Mouse (Mus musculus) erythroblast, adult 5-6 weeks (primary cell): Measurements from ENCODE around the gene Cass4. TPM values are rescaled to one million over a fixed set of nuclear protein-coding genes. Genes with fewer than 3 reads are reported as not detected.
A peak's percentile ranks its signal among the peaks of the same experiment; 100 is the strongest.

Source experiments
- ATAC-seq: replicated peaks from 2 replicates; pipeline ENCODE4 v1.8.0; 2016; ENCODE audit warnings: moderate number of reproducible peaks, mild to moderate bottlenecking, moderate TSS enrichment, inconsistent platforms; ENCODE audit not compliant: poor library complexity, low FRiP score, severe bottlenecking
- total RNA-seq, 2 experiments: library from RNA; stranded (forward) in 1 of 2; stranded (reverse) in 1 of 2; fragments of 150-400 nt in 1 of 2; fragments of 200-764, 138-1000 nt in 1 of 2; gene quantifications; 2 replicates each; pipeline versions ENCODE4 v1.2.3 to v1.2.4; 2015 to 2017; ENCODE audit warnings: low replicate concordance in 2 of 2

Gene Cass4
- total RNA-seq, 2 experiments from 2014 or later: 1.3 to 2.5 TPM

GRCm38 (mm10) chr2:172381341-172381740, 12.3 kb upstream of the Cass4 start:
- ATAC-seq: no peak

DNA sequence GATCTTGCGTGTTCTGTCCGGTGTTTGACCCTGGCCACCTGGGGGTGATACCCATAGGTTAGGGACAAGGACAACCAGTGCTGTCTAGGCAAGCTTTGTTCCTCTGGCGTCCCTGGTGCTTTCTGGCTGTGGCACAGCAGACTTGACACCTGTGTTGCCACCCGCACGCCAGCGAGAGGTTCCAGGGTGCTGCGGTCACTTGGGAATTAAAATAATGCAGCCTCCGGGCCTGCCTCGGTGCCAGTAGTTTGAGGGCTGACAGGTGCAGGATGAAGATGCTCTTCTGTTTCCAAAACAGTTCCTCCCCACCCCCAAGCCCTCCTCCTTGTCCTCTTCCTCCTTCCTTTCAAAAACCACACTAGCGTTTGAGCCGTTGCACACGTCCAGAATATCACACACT, 11.7 kb upstream of the Cass4 start:
- no peak for ATAC-seq

GRCm38 (mm10) chr2:172384715-172385114, 8.9 kb upstream of the Cass4 start:
- ATAC-seq: no peak

DNA sequence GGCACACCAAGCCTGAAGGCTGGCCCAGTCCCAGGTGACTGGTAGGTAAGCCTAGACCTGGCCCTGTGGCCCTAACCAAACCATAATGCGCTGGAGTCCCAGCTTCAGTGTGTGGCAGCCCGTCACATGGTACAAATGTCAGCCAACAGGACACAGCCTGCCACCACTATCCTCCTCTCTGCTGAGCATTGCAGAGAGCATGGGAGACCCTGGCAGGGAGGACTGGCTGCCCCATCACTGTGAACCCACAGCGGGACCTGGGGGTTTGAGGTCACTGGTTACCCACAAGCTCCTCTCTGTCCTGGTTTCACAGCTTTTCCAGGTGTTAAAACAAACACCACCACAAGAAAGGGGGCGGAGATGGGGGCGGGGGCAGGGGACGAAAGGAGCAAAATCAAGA, 3.3 kb upstream of the Cass4 start:
- no peak for ATAC-seq

- 0 out of 2 replicates have a peak, but pooled peaks have one; percentile 34 for ATAC-seq
Observed at GRCm38 (mm10) chr2:172392041-172392521, 1.5 kb upstream of the Cass4 start.

- ATAC-seq: no peak
Observed at GRCm38 (mm10) chr2:172394052-172394392, 428 bp downstream of the Cass4 start.

GRCm38 (mm10) chr2:172394671-172395070, 1.1 kb downstream of the Cass4 start:
- ATAC-seq: no peak

GRCm38 (mm10) chr2:172395961-172396360, 2.4 kb downstream of the Cass4 start:
- ATAC-seq: no peak

DNA sequence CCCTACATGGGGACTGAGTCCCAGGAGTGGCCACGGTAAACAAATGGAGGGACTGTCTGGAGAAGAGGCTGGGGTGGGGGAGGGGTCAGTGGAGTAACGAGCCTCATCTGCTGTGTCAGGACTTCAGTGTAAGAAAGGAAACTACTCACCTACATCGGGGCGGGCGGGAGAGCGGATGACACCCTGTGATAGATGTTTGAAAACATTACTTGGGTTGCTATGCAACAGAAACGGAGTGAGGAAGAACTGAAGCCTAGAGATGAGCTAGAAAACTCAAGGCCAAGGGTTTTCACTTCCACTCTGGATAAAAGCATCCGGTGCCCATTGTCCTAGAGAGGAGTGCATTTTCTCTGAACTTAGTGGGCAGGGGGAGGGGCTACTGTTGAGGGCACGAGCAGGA, 6.3 kb downstream of the Cass4 start:
- ATAC-seq: no peak

DNA sequence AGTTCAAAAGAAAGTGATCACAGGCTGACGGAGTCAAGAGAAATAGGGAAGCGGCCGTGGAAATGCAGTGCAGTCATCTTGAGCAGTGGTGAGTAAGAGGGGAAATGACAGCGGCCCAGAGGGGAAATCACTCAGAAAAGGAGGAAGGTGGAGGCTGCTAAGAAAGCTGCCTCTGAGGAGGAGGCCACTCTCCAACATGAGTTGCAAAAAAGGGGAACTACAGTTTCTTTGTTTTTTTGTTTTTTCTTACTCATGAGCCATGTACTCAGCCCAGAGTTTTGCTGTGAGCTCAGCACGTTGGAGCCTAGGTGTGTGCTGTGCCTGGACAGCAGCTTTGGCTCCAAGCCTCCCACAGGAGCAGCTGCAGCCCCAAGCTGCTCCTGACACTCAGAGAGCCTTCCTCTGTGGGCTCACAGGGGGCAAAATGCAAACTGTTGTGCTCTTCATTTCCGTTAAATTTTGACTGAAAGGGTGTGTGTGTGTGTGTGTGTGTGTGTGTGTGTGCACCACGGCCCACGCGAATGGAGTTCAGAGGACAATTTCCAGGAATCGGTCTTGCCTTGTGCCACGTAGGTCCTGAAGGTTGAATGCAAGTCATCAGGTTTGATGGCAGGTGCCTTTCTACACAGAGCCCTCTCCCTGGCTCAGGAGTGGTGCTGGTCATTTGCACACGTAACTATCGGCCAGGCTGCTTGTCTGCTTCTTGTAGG, 7.7 kb downstream of the Cass4 start:
- ATAC-seq: no peak

DNA sequence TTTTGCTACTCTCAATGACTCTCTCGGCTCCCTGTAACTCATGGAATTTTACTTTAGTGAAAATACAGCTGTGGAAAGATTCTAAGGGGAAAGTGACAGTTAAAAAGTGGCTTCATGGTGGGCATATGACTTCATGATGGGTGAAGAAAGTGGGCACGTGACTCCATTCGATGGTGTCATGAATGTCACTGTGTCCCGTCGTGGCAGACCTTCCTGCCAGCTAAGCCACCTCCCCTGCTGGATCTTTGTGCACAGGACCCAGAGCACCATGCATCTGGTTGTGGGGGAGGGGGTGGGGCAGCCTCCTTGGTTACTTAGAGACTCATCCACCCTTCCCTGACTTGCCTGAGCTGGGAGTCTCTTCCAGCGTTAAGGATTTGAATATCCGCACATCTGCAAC, 10.6 kb downstream of the Cass4 start:
- no peak for ATAC-seq

- no peak for ATAC-seq
Observed at GRCm38 (mm10) chr2:172405011-172405410, 11.4 kb downstream of the Cass4 start.

DNA sequence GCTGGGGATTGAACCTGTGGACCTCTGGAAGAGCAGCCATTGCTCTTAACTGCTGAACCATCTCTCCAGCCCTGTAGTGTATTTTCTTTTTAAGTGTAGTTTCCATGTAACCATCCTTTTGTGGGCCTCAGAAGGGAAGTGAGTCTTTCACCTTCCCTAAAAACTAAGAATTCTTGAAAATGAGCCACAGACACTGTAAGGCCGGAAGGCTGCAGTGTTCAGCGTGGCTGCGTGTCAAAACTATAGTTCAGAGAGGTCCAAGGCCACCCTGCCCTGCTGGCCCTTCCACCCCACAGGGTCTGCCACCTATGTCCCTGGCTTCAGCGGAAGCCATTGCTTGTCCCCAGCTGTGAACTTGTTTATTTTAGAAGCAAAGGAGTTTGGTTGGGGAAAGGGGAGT, 12.6 kb downstream of the Cass4 start:
- no peak for ATAC-seq

- ATAC-seq: no peak
Observed at GRCm38 (mm10) chr2:172407499-172407898, 13.9 kb downstream of the Cass4 start.

DNA sequence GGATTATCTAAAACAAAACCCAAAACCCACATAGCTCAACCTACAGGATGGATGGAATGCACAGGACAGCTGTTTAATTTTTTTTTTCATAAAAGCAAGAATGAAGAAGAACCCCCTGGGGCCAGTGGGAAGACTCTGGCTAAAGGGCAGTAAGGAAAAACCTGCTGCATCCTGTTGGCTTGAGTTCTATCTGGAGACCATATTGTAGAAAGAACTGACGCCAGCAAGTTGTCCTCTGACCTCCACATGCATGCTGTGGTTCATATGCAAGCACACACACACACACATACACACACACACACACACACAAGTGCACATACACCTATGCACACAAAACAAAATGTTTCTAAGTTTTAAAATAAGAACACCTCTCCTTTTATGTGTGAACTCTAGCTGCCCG, 17.1 kb downstream of the Cass4 start:
- no peak for ATAC-seq

DNA sequence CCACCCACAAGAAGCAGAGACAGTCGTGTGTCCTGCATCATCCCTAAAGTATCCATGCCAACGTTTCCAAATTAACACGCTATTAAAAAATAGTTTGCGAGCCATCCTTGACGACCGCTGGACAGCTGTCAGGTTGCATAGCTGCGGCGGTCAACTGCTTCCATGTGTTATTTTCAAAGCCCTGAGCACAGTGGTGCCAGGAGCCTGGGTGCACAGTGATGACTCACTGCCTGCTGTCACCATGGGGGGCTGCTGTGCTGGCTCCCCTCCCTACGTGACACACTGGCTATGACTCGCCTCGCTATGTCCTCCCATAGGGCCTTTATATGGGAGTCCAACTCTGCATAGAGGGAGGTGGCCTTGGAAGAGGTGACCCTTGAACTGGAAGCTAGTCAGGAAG, 17.5 kb downstream of the Cass4 start:
- no peak for ATAC-seq

- ATAC-seq: no peak
Observed at GRCm38 (mm10) chr2:172412454-172412853, 18.9 kb downstream of the Cass4 start.

DNA sequence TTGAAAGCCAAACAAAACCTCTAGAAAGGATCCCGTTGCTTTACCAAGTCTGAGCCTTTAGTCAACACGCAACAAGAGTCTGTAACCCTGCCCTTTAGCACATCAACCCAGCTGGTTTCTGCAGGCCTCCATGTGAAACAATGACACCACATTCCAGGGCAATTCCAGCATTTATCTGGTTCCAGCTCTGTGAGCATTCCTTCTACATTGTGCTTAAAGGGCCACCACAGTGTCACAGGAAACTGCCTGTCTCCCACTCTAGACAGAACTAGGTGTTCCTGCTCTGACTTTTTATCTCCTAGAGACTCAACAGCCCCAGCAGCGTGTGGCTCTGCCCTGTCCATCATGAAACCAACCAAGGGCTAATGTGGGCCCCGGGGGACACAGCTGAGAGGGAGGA, 19.7 kb downstream of the Cass4 start:
- ATAC-seq: no peak

- no peak for ATAC-seq
Observed at GRCm38 (mm10) chr2:172413894-172414293, 20.3 kb downstream of the Cass4 start.

- no peak for ATAC-seq
Observed at GRCm38 (mm10) chr2:172416218-172416617, 22.6 kb downstream of the Cass4 start.

GRCm38 (mm10) chr2:172416876-172417275, 23.3 kb downstream of the Cass4 start:
- no peak for ATAC-seq

DNA sequence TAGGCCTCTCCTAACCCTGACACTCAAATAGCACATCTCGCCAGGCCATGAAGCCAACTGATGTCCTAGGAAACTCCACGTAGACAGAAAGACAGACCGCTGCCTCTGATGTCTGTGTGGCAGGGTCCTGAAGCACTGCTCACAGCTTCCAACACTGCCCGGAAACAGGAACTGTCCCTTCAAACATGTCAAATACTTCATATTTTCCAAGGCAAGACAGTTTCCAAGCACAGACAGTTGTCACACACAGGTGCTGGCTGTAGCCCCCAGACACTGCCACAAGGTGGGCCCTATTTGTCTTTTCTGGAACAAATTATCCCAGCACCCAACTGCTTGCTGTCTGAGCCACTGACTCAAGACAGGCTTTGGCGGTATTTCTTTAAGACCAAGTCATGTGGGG, 24.6 kb downstream of the Cass4 start:
- no peak for ATAC-seq
